Mouse (Mus musculus) erythroblast, embryonic 14.5 days (primary cell): ENCODE results near the gene 4930430F08Rik.

Source experiments
- GATA1 ChIP-seq: IDR thresholded peaks from 2 replicates; pipeline ENCODE4 v1.6.1; 2012; ENCODE audit warnings: low read length, inconsistent platforms, mixed read lengths
- TAL1 ChIP-seq: IDR thresholded peaks from 3 replicates; pipeline ENCODE4 v1.6.1; 2012; ENCODE audit warnings: low read length, inconsistent platforms, mixed read lengths

DNA sequence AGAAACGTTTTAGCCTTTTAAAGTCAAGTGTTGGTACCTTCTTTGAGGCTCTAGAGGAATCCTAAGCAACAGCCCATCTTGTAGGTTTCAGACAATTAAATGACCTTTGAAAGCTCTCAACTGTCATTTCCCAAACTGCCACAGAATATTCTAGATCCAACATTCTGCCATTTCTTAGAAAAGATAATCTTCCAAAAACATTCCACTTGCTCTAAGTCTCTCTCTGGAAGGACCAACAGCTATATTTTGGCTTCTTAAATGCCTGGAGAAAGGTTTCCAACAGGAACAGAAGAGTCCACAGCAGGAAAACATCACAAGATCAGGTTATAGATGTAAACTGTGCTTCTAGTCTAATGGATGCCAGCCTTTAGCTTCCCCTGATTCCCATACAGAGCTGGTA lies at the start of gene 4930430F08Rik, which contains the start of gene 1700017N19Rik:
- TF ChIP-seq GATA1 (no peak), TAL1 (no peak)
